Comparison of ENCODE assay signal across 8 mouse cellular contexts in genomic region chr7:24469126-24469525, GRCm38 (mm10). TPM values are rescaled to one million over a fixed set of nuclear protein-coding genes. Genes with fewer than 3 reads are reported as not detected.
DNase-seq lines count a peak whose midpoint lies in the region; ATAC-seq and TF ChIP-seq lines count a peak whose summit lies in the region.
"Had no signal": no experiment of that assay in that cellular context is flagged by ENCODE, and none has a peak within 500 bp of the region (broad histone marks: within the 10 kb centered on the region; RNA-seq: fewer than 3 reads in every experiment).

No protein-coding gene starts in this region.

- no peak overlapping the region for H3K9ac ChIP-seq in forebrain, embryonic 14.5 days (ENCODE audit: low read length)
- H3K9ac ChIP-seq: liver, embryonic 13.5 days had no signal

- no peaks in the 10 kb centered on the region for H3K9me3 ChIP-seq in forebrain, embryonic 14.5 days (replicated peaks; ENCODE audit: control insufficient read depth, low read length)
- H3K9me3 ChIP-seq: liver, embryonic 13.5 days had no signal

- H3K4me2 ChIP-seq in forebrain, embryonic 14.5 days (ENCODE audit: low read length) = no peak overlapping the region
- H3K4me2 ChIP-seq: liver, embryonic 13.5 days had no signal

- no peaks in the 10 kb centered on the region for H3K4me1 ChIP-seq in kidney, adult 2 months (ENCODE audit: control insufficient read depth, insufficient read depth, low read length)
- H3K4me1 ChIP-seq in forebrain, embryonic 14.5 days (ENCODE audit: control insufficient read depth, insufficient read depth, low read length) = no peaks in the 10 kb centered on the region
- H3K4me1 ChIP-seq: liver, embryonic 13.5 days had no signal

- WGBS in kidney, adult 2 months = 91% methylated on average over 3 of the region's 3 CpGs
- 83% methylated on average over 3 of the region's 3 CpGs for WGBS in forebrain, embryonic 14.5 days

- no peak for ATAC-seq in forebrain, embryonic 14.5 days

- H3K27me3 ChIP-seq in kidney, adult 2 months (replicated peaks; ENCODE audit: control insufficient read depth, insufficient read depth, low read length) = no peaks in the 10 kb centered on the region
- no peaks in the 10 kb centered on the region for H3K27me3 ChIP-seq in forebrain, embryonic 14.5 days (replicated peaks; ENCODE audit: control insufficient read depth, insufficient read depth, low read length)
- H3K27me3 ChIP-seq: liver, embryonic 13.5 days had no signal

- no peak overlapping the region for H3K4me3 ChIP-seq in kidney, adult 2 months (ENCODE audit: insufficient read depth, low read depth, low read length)
- no peak overlapping the region for H3K4me3 ChIP-seq in forebrain, embryonic 14.5 days (ENCODE audit: low read depth, low read length)
- H3K4me3 ChIP-seq: liver, embryonic 13.5 days had no signal

- peak; percentile 31; the same call in 1 of the 2 replicates for TF ChIP-seq CTCF in kidney, adult 2 months (conservative IDR thresholded peaks at IDR 0.05; ENCODE audit: insufficient read depth, insufficient read length, low read depth, low read length)

- no peak for TF ChIP-seq POLR2A in kidney, adult 2 months (IDR thresholded peaks at IDR 0.05; ENCODE audit: low read depth, low read length)

- no peak for DNase-seq in kidney, adult 2 months
- DNase-seq in kidney, postnatal 4 days = no peak
- DNase-seq in 3T3-L1 (ENCODE audit: low read depth, low spot score) = peak; percentile 42
- peak; percentile 62 to 71 for DNase-seq in CD8-positive naive resting alpha-beta T cell, adult 2 months (ENCODE audit: low read depth in 2 of 2, low spot score in 2 of 2)
- peak; percentile 28 for DNase-seq in c-Kit-positive CD71-positive TER-119-positive erythroid progenitor cells, embryonic 14.5 days (ENCODE audit: low spot score)
- no peak for DNase-seq in embryo, embryonic 10 days (ENCODE audit: low spot score)
- no peak for DNase-seq in forebrain, embryonic 14.5 days (ENCODE audit: low spot score)
- DNase-seq: liver, embryonic 13.5 days had no signal

- H3K27ac ChIP-seq in kidney, adult 2 months (ENCODE audit: insufficient read depth, low read depth, low read length) = no peak overlapping the region
- H3K27ac ChIP-seq in forebrain, embryonic 14.5 days (ENCODE audit: low read depth, low read length) = no peak overlapping the region
- H3K27ac ChIP-seq: liver, embryonic 13.5 days had no signal

- H3K36me3 ChIP-seq in kidney, adult 2 months (ENCODE audit: control insufficient read depth, insufficient read depth, low read length) = no peaks in the 10 kb centered on the region
- no peaks in the 10 kb centered on the region for H3K36me3 ChIP-seq in forebrain, embryonic 14.5 days (ENCODE audit: control insufficient read depth, insufficient read depth, low read length)
- H3K36me3 ChIP-seq: liver, embryonic 13.5 days had no signal

RNA-seq across cellular contexts. Expression of gene Plaur, which starts 6.8 kb away (rescaled TPM):
- polyA plus RNA-seq in kidney, adult 2 months (2012; rRNA removed) = 10.1 and 12.9 TPM in 2 replicates
- polyA plus RNA-seq in forebrain, embryonic 14.5 days (2014; fragmentation: Nextera tagmentation; extraction: Ambion mirVana) = 1.4 and 2.0 TPM in 2 replicates

RNA-seq across cellular contexts. Expression of gene Cadm4, which starts 12.7 kb away (rescaled TPM):
- 54.7 and 66.4 TPM in 2 replicates for polyA plus RNA-seq in kidney, adult 2 months (2012; rRNA removed)
- 26.3 and 29.0 TPM in 2 replicates for polyA plus RNA-seq in forebrain, embryonic 14.5 days (2014; fragmentation: Nextera tagmentation; extraction: Ambion mirVana)

RNA-seq across cellular contexts. Expression of gene Irgc1, which starts 17.0 kb away (rescaled TPM):
- 0.33 and 0.41 TPM in 2 replicates for polyA plus RNA-seq in kidney, adult 2 months (2012; rRNA removed)
- polyA plus RNA-seq in forebrain, embryonic 14.5 days (2014; fragmentation: Nextera tagmentation; extraction: Ambion mirVana) = not detected in 2 replicates
- polyA plus RNA-seq: liver, embryonic 13.5 days had no signal

RNA-seq across cellular contexts. Expression of gene Zfp428, which starts 37.7 kb away (rescaled TPM):
- 9.5 and 17.1 TPM in 2 replicates for polyA plus RNA-seq in kidney, adult 2 months (2012; rRNA removed)
- polyA plus RNA-seq in forebrain, embryonic 14.5 days (2014; fragmentation: Nextera tagmentation; extraction: Ambion mirVana) = 178 and 205 TPM in 2 replicates

RNA-seq across cellular contexts. Expression of gene AC161166.1, which starts 43.1 kb away (rescaled TPM):
- not detected in 2 replicates for polyA plus RNA-seq in kidney, adult 2 months (2012; rRNA removed)
- polyA plus RNA-seq in forebrain, embryonic 14.5 days (2014; fragmentation: Nextera tagmentation; extraction: Ambion mirVana) = 0.20 and 0.45 TPM in 2 replicates
- polyA plus RNA-seq: liver, embryonic 13.5 days had no signal

Comparison
In these comparisons a context has a peak if more than half of its experiments do, and no peak if none do; other contexts are left out.
1. DNase-seq: peak in 3T3-L1 (single experiment), CD8-positive naive resting alpha-beta T cell, adult 2 months (2 of 2) and c-Kit-positive CD71-positive TER-119-positive erythroid progenitor cells, embryonic 14.5 days (single experiment); none in kidney, adult 2 months (single experiment), kidney, postnatal 4 days (0 of 2), embryo, embryonic 10 days (single experiment) and forebrain, embryonic 14.5 days (single experiment).